Mouse (Mus musculus): ENCODE results near the gene Ptgfrn. TPM values are rescaled to one million over a fixed set of nuclear protein-coding genes. Genes with fewer than 3 reads are reported as not detected.

Ptgfrn gene
- polyA plus RNA-seq, 1 experiment = 5.2 TPM

DNA sequence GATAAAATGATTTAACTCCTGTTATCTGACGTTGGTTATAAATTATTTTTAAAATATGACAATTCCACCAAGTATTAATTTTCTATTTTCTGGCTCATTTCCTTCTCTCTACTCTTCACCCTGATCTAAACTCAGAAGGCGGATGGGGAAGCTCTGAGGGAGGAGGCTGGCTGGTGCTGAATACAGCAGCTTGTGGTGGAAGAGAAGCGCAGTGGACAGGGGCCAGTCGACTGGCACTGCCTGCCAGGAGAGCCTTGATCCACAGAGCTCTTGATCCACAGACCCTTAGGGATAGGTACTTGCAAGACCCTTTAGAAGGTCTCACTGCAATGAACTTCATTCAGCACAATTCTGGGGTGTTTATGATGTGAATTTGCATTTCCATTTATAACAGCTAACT, 29.2 kb downstream of the Ptgfrn start:
- Histone ChIP-seq H3K36me3 (ENCODE audit: control insufficient read depth, insufficient read depth, low read length) (no peaks in the 10 kb centered on the region), H3K4me1 (ENCODE audit: control insufficient read depth, insufficient read depth, low read length) (no peaks in the 10 kb centered on the region), H3K4me3 (ENCODE audit: insufficient read depth, low read depth, low read length) (no peak overlapping the region), H3K27ac (ENCODE audit: insufficient read depth, low read depth, low read length) (no peak overlapping the region), H3K27me3 (replicated peaks; ENCODE audit: control insufficient read depth, insufficient read depth, low read length) (no peaks in the 10 kb centered on the region)
- DNase-seq = no peak
- TF ChIP-seq POLR2A (IDR thresholded peaks at IDR 0.05; ENCODE audit: low read depth, low read length) (no peak), CTCF (conservative IDR thresholded peaks at IDR 0.05; ENCODE audit: insufficient read depth, insufficient read length, low read depth, low read length) (no peak)
- 94% methylated on average over 4 of the region's 4 CpGs for WGBS

DNA sequence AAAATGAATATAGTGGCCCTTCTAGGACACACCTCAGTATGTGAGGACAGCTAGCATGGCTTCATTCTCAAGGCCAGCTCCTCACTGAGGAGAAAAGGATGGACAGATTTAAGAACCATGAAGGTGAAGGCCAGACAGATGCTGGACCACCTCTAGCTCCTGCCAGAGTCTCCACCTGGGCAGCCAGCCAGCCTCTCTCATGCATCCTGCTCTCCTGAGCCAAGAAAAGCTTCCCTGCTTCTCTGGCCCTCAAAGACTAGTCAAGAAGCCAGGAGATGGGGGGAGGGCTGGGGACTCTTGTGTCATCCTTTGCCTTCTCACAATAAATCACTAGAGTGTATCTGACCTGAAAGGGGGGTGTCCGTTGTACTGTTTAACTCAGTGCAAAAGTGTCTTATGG, 31.7 kb downstream of the Ptgfrn start:
- no peak overlapping the region for H3K27ac ChIP-seq (ENCODE audit: insufficient read depth, low read depth, low read length)
- peak; percentile 43 for DNase-seq
- 35% methylated on average over 1 of the region's 1 CpGs for WGBS
- no peaks in the 10 kb centered on the region for H3K4me1 ChIP-seq (ENCODE audit: control insufficient read depth, insufficient read depth, low read length)
- no peaks in the 10 kb centered on the region for H3K36me3 ChIP-seq (ENCODE audit: control insufficient read depth, insufficient read depth, low read length)
- no peak overlapping the region for H3K4me3 ChIP-seq (ENCODE audit: insufficient read depth, low read depth, low read length)
- no peaks in the 10 kb centered on the region for H3K27me3 ChIP-seq (replicated peaks; ENCODE audit: control insufficient read depth, insufficient read depth, low read length)
- TF ChIP-seq CTCF (conservative IDR thresholded peaks at IDR 0.05; ENCODE audit: insufficient read depth, insufficient read length, low read depth, low read length) (no peak), POLR2A (IDR thresholded peaks at IDR 0.05; ENCODE audit: low read depth, low read length) (no peak)

DNA sequence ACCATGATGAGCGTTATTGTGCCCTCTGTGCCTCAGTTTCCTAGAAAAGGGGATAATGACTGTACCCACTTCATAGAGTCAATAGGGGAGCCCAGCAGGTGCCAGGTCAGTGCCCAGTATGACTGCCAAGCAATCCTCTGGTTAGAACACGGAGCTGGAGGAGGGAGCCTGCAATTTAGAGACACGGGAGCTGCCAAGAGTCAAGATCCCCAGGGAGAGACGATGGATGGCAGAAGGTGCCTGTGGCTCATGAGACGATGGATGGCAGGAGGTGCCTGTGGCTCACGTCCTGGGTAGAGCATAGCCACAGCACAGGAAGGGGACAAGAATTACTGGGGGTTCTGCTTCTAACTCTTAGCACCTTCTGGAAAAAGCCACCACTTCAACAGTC, 32.4 kb downstream of the Ptgfrn start:
- Histone ChIP-seq H3K4me3 (ENCODE audit: insufficient read depth, low read depth, low read length) (no peak overlapping the region), H3K27ac (ENCODE audit: insufficient read depth, low read depth, low read length) (no peak overlapping the region), H3K4me1 (ENCODE audit: control insufficient read depth, insufficient read depth, low read length) (no peaks in the 10 kb centered on the region), H3K36me3 (ENCODE audit: control insufficient read depth, insufficient read depth, low read length) (no peaks in the 10 kb centered on the region), H3K27me3 (replicated peaks; ENCODE audit: control insufficient read depth, insufficient read depth, low read length) (no peaks in the 10 kb centered on the region)
- TF ChIP-seq CTCF (conservative IDR thresholded peaks at IDR 0.05; ENCODE audit: insufficient read depth, insufficient read length, low read depth, low read length) (no peak), POLR2A (IDR thresholded peaks at IDR 0.05; ENCODE audit: low read depth, low read length) (no peak)
- 89% methylated on average over 6 of the region's 6 CpGs for WGBS
- DNase-seq = no peak

DNA sequence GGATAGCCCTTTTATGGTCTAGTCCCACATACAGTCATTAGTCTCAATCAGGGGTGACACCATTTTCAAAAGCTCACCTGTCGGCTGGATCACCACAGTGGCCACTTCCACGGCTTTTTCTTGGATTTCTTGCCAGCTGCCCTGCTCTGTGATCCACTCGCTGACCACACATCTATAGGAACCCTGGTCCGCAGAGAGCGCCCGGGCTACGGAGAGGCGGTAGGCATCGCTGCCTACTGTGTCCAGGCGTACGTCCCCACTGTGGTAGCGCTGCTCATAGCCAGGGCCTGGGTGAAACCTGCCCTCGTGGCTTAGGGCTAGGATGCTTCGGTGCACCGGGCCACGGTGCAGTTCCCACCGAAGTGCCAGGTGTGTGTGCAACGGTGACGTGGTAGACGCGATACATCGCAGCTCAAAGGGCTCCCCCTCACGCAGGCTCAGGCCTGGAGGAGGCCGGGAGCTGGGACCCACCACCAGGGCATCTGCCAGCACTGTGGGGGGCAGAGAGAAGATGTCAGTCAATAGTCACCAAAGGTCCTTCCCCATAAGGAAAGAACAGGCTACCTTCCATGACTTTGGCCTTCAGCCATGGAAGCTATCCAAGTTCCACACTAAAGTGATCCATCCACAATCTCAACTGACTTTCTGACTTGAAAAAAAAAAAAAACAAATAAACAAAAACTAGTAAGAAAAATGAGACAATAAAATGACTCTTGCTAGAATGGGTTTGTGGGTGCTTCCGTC, 32.9 kb downstream of the Ptgfrn start:
- DNase-seq = peak; percentile 37
- H3K36me3 ChIP-seq (ENCODE audit: control insufficient read depth, insufficient read depth, low read length) = no peaks in the 10 kb centered on the region
- H3K27me3 ChIP-seq (replicated peaks; ENCODE audit: control insufficient read depth, insufficient read depth, low read length) = no peaks in the 10 kb centered on the region
- no peak overlapping the region for H3K27ac ChIP-seq (ENCODE audit: insufficient read depth, low read depth, low read length)
- no peaks in the 10 kb centered on the region for H3K4me1 ChIP-seq (ENCODE audit: control insufficient read depth, insufficient read depth, low read length)
- TF ChIP-seq CTCF (conservative IDR thresholded peaks at IDR 0.05; ENCODE audit: insufficient read depth, insufficient read length, low read depth, low read length) = no peak
- H3K4me3 ChIP-seq (ENCODE audit: insufficient read depth, low read depth, low read length) = no peak overlapping the region
- 95% methylated on average over 25 of the region's 25 CpGs for WGBS

DNA sequence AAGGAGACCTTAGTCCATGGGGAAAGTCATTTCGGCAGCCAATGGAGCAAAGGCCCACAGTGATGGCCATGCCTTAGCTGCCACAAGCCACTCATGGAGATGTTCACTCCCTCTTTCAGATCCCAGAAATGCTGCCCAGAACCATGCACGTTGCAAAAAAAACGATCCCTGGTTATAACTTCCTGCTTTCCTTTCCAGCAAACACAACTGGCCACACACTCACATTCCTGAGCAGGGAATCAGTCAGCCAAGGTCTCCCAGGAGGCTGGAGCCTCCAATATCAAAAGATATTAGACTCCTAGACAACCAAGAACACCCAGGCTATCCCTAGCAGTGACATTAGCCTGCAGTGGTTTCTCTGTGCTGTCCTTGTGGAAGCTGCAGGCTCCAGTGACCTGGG, 34.2 kb downstream of the Ptgfrn start:
- peak; percentile 9 for DNase-seq
- Histone ChIP-seq H3K4me3 (ENCODE audit: insufficient read depth, low read depth, low read length) (no peak overlapping the region), H3K27ac (ENCODE audit: insufficient read depth, low read depth, low read length) (no peak overlapping the region), H3K4me1 (ENCODE audit: control insufficient read depth, insufficient read depth, low read length) (no peaks in the 10 kb centered on the region), H3K27me3 (replicated peaks; ENCODE audit: control insufficient read depth, insufficient read depth, low read length) (no peaks in the 10 kb centered on the region), H3K36me3 (ENCODE audit: control insufficient read depth, insufficient read depth, low read length) (no peaks in the 10 kb centered on the region)
- WGBS = 40% methylated on average over 3 of the region's 3 CpGs
- TF ChIP-seq POLR2A (IDR thresholded peaks at IDR 0.05; ENCODE audit: low read depth, low read length) = no peak
- no peak for TF ChIP-seq CTCF (conservative IDR thresholded peaks at IDR 0.05; ENCODE audit: insufficient read depth, insufficient read length, low read depth, low read length)

DNA sequence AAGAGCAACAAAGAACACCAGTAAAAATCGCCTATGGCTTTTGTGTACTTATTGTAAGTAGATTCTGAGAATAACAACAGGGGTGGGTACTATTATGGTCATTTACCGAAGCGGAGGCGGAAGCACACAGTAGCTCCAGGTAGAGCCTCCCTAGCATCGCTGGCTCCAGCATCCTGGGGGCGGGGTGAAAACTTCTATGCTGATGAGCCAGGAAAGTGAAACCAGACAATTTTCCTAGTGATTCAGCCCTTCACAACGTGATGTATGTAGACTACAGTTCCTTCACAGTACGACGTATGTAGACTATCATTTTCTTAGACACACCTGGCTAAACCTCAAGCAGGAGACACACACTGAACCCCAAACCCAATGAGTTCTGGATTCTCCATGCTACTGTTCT, 36.7 kb downstream of the Ptgfrn start:
- WGBS = 54% methylated on average over 9 of the region's 9 CpGs
- H3K27me3 ChIP-seq (replicated peaks; ENCODE audit: control insufficient read depth, insufficient read depth, low read length) = no peaks in the 10 kb centered on the region

DNA sequence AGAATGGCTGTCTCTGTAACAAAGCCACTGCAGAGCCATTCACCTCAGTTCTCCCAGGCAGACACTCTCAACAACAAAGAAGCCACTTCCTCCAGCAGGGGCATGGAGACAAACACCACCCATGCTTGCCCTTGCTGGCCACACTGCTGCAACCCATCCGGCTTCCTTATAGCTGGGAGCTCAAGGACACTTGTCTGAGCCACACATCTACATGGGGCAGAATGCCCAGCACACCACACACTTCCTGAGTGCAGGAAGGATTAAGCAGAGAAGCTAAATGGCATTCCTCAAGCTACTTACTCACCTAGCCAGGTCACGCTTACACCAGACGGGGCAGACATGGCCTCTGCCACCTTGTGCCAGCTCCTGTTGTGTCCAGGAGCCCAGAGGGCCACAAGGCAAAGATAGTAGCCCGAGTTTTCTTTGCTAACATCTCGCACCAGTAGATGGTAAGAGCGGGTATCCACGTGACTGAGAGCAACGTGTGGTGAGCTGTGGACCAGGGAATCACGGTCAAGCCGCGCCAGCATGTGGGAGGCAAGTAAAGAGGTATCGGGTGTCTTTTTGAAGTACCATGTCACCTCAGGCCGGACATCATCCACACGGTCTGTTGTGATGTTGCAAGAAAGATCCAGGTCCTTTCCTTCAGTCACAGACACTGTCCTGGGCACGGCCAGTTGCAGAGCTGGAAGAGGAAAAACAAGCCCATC, 37.4 kb downstream of the Ptgfrn start:
- no peaks in the 10 kb centered on the region for H3K27me3 ChIP-seq (replicated peaks; ENCODE audit: control insufficient read depth, insufficient read depth, low read length)
- TF ChIP-seq CTCF (conservative IDR thresholded peaks at IDR 0.05; ENCODE audit: insufficient read depth, insufficient read length, low read depth, low read length) (no peak), POLR2A (IDR thresholded peaks at IDR 0.05; ENCODE audit: low read depth, low read length) (no peak)
- no peak overlapping the region for H3K27ac ChIP-seq (ENCODE audit: insufficient read depth, low read depth, low read length)
- H3K4me1 ChIP-seq (ENCODE audit: control insufficient read depth, insufficient read depth, low read length) = no peaks in the 10 kb centered on the region
- no peaks in the 10 kb centered on the region for H3K36me3 ChIP-seq (ENCODE audit: control insufficient read depth, insufficient read depth, low read length)
- H3K4me3 ChIP-seq (ENCODE audit: insufficient read depth, low read depth, low read length) = no peak overlapping the region
- 62% methylated on average over 15 of the region's 15 CpGs for WGBS
- DNase-seq = no peak

More for the DNA sequence above, 36.7 kb downstream of the Ptgfrn start:
- TF ChIP-seq POLR2A (IDR thresholded peaks at IDR 0.05; ENCODE audit: low read depth, low read length) (no peak), CTCF (conservative IDR thresholded peaks at IDR 0.05; ENCODE audit: insufficient read depth, insufficient read length, low read depth, low read length) (no peak)
- DNase-seq = no peak
- no peaks in the 10 kb centered on the region for H3K36me3 ChIP-seq (ENCODE audit: control insufficient read depth, insufficient read depth, low read length)
- H3K4me3 ChIP-seq (ENCODE audit: insufficient read depth, low read depth, low read length) = no peak overlapping the region
- no peaks in the 10 kb centered on the region for H3K4me1 ChIP-seq (ENCODE audit: control insufficient read depth, insufficient read depth, low read length)
- no peak overlapping the region for H3K27ac ChIP-seq (ENCODE audit: insufficient read depth, low read depth, low read length)
